Mouse (Mus musculus) forebrain, embryonic 10.5 days (tissue): ENCODE data around the gene Nr2e1. TPM values are rescaled to one million over a fixed set of nuclear protein-coding genes. Genes with fewer than 3 reads are reported as not detected.

Experiments used
- DNase-seq: peaks from one replicate; pipeline ENCODE4 v3.0.0-alpha.2; 2017; ENCODE audit warnings: low spot score; ENCODE audit errors: extremely low spot score
- H3K27ac ChIP-seq: fragments of 300-500 bp; sonication (generic); 2 replicates; pipeline ENCODE4 v1.5.1; 2016; ENCODE audit warnings: mild to moderate bottlenecking
- H3K27me3 ChIP-seq: fragments of 300-500 bp; sonication (generic); 2 replicates; pipeline ENCODE4 v1.6.1; 2016; ENCODE audit warnings: mild to moderate bottlenecking; ENCODE audit not compliant: poor library complexity, severe bottlenecking
- H3K36me3 ChIP-seq: fragments of 300-500 bp; sonication (generic); replicated peaks from 2 replicates; pipeline ENCODE4 v1.6.1; 2016; ENCODE audit warnings: mild to moderate bottlenecking, moderate library complexity
- H3K4me1 ChIP-seq: fragments of 300-500 bp; sonication (generic); 2 replicates; pipeline ENCODE4 v1.6.1; 2016
- H3K4me3 ChIP-seq: fragments of 300-500 bp; sonication (generic); 2 replicates; pipeline ENCODE4 v1.5.1; 2016; ENCODE audit warnings: mild to moderate bottlenecking, moderate library complexity
- H3K9me3 ChIP-seq: fragments of 300-500 bp; sonication (generic); 2 replicates; pipeline ENCODE4 v1.6.1; 2016; ENCODE audit warnings: mild to moderate bottlenecking, moderate library complexity
- WGBS: fragments of 180-500 bp; shearing (Covaris S2); methylation state at CpG from one replicate; pipeline ENCODE4 v1.1.7; 2016; 5-methylcytosine and 5-hydroxymethylcytosine counted together
- polyA plus RNA-seq: library from polyadenylated mRNA; unstranded; fragments of >200 nt; fragmentation: Nextera tagmentation; extraction: Ambion mirVana; gene quantifications from 2 replicates; pipeline ENCODE4 v1.2.1, GENCODE M21; 2016

The Nr2e1 gene
- polyA plus RNA-seq, 1 experiment from 2014 or later, result 80.9 TPM

DNA sequence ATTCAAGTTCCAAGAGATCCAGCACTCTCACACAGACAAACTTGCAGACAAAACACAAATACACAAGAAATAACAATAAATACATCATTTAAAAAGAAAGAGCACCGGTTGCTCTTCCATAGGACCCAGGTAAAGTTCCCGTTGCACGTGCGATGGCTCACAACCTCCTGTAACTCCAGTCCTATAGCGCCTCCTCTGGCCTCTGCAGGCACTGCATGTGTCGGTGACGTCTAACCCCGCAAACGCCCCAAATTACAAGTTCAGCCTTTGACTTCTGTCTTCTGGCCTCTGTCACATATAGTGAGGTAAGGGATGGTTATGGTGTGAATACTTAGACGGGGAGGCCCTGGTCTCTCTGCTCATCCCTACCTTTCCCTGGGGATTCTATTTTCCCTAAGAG lies 18.1 kb upstream of the Nr2e1 start:
- peaks cover 18% of the 10 kb centered on the region for H3K9me3 ChIP-seq
- H3K4me1 ChIP-seq, result peaks cover 5% of the 10 kb centered on the region; the same call in 1 of the 2 replicates
- 30% methylated on average over 10 of the region's 10 CpGs for WGBS
- no peak overlapping the region for H3K27ac ChIP-seq
- peak; percentile 31 for DNase-seq
- peaks cover 21% of the 10 kb centered on the region for H3K27me3 ChIP-seq
- H3K36me3 ChIP-seq, result peaks cover 14% of the 10 kb centered on the region
- H3K4me3 ChIP-seq, result no peak overlapping the region

DNA sequence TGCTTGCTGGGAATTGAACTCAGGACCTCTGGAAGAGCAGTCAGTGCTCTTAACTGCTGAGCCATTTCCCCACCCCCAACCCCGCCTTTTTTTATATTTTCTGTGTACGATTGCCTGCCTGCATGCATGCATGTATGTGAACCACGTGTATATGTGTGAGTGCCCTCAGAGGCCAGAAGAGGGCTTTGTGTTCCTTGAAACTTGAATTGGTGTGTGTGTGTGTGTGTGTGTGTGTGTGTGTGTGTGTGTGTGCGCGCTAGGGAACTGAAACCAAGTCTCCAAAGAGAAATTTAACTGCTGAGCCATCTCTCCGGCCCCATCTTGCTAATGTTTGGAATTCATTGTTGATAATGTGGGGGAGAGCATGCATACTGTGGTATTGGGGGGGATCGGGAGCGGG lies 15.2 kb upstream of the Nr2e1 start:
- H3K9me3 ChIP-seq, result no peaks in the 10 kb centered on the region; the same call in 1 of the 2 replicates
- H3K4me1 ChIP-seq, result peaks cover 21% of the 10 kb centered on the region
- H3K4me3 ChIP-seq, result no peak overlapping the region
- 89% methylated on average over 8 of the region's 8 CpGs for WGBS
- no peak overlapping the region for H3K27ac ChIP-seq
- no peak for DNase-seq
- peaks cover 50% of the 10 kb centered on the region for H3K27me3 ChIP-seq
- peaks cover 4% of the 10 kb centered on the region; the same call in 1 of the 2 replicates for H3K36me3 ChIP-seq

DNA sequence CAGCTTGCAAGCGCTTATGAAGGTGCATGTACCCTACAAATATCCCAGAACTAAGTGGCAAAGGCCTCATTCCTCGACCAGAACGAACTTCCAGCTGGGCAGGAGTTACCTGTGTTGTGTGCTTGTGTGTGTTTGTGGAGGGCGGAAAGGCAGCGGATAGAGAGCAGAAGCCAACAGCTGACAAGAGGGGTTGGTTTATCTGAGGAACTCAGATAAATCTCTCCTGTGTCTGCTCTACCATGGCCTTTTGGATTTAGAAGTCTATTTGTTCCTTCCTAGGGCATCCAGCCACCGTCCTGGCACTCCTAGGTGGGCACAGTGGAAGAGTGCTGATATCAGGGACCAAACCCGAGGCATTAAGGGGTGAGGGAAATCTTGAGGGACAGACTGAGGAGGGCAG lies 9.8 kb upstream of the Nr2e1 start:
- 17% methylated on average over 7 of the region's 7 CpGs for WGBS
- Histone ChIP-seq H3K9me3 (no peaks in the 10 kb centered on the region; the same call in 1 of the 2 replicates), H3K4me1 (peaks cover 75% of the 10 kb centered on the region), H3K27ac (peak overlapping the region; percentile 90), H3K4me3 (no peak overlapping the region), H3K27me3 (peaks cover 89% of the 10 kb centered on the region), H3K36me3 (peaks cover 4% of the 10 kb centered on the region; the same call in 1 of the 2 replicates)
- DNase-seq, result no peak

DNA sequence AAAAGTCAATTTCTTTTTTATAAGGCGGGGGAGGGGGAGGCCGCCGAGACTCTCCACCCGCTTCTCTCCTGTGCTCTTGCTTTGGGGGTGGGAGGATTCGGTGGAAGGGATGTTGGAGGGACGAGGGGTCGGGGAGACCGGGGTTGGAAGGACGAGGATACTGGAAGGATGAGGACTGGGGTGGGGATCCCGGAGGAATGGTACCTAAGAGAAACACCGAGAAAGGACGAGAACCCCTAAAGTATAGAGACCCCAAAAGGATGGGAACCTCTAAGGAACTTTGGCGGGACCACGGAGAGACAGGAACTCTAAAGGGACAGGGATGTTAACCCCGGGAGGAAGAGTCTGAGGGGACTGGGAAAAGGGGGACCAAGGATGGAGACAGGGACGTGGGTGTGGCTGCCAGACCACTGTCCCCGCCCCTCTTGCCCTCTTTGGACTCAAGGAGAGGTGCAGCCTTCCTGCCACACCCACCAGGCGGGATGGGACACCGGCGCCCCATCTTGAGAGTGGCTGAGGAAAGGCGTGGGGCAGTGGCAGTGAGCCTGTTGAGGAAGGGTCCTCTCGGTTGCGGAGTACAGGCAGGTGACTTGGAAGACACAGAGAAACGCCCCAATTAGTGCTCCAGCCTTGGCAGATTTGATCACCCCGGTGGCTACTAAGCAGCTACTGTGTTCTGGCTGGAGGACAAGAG lies 8.7 kb upstream of the Nr2e1 start:
- Histone ChIP-seq H3K4me3 (peak overlapping the region; percentile 50), H3K4me1 (peaks cover 85% of the 10 kb centered on the region), H3K36me3 (peaks cover 8% of the 10 kb centered on the region; the same call in 1 of the 2 replicates), H3K9me3 (no peaks in the 10 kb centered on the region; the same call in 1 of the 2 replicates), H3K27ac (peak overlapping the region; percentile 90), H3K27me3 (peaks cover 99% of the 10 kb centered on the region)
- peak; percentile 65 for DNase-seq
- WGBS, result under 1% methylated on average over 25 of the region's 25 CpGs

DNA sequence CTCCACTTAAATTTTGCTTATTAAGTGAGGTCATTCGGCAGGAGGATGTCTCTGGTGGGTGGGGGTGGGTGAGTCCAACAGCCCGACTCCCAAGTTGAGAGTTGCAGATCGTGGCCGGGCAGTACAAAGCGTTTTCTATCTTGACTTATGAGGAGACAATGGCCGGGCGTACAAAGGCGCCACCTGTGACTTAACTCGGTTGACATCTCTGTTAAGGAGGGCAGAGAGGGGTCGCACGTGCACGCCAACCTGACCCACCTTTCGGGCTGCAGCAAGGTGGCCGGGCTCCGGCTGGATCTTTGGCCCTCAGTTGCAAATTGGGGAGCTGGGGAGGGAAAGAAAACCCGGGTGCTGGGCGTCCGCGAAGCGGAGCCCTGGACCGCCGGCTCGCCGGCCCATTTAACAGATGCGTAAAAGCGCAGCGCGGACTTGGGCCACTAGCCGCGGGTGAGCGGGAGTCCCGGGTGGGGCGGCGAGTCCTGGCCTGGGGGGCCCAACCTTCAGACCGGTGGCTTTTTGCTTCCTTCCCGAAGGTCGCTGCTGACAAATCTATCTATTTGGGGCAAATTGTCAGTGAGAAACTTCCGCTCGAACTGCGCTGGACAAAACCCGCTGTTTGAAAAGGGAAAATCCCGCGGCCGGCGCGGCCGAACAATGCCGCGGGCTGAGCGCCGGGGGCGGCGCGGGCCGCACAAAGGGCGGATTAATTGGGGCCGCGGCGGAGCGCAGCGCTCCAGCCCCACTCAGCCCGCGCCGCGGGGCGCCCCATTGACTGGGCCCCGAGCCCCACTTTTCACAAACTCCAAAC lies 8.0 kb upstream of the Nr2e1 start:
- Histone ChIP-seq H3K4me1 (peaks cover 89% of the 10 kb centered on the region), H3K27me3 (peaks cover 99% of the 10 kb centered on the region), H3K27ac (peak overlapping the region; percentile 90), H3K36me3 (peaks cover 13% of the 10 kb centered on the region), H3K9me3 (no peaks in the 10 kb centered on the region; the same call in 1 of the 2 replicates), H3K4me3 (peak overlapping the region; percentile 50)
- DNase-seq, result peak; percentile 86
- WGBS, result under 1% methylated on average over 67 of the region's 67 CpGs

DNA sequence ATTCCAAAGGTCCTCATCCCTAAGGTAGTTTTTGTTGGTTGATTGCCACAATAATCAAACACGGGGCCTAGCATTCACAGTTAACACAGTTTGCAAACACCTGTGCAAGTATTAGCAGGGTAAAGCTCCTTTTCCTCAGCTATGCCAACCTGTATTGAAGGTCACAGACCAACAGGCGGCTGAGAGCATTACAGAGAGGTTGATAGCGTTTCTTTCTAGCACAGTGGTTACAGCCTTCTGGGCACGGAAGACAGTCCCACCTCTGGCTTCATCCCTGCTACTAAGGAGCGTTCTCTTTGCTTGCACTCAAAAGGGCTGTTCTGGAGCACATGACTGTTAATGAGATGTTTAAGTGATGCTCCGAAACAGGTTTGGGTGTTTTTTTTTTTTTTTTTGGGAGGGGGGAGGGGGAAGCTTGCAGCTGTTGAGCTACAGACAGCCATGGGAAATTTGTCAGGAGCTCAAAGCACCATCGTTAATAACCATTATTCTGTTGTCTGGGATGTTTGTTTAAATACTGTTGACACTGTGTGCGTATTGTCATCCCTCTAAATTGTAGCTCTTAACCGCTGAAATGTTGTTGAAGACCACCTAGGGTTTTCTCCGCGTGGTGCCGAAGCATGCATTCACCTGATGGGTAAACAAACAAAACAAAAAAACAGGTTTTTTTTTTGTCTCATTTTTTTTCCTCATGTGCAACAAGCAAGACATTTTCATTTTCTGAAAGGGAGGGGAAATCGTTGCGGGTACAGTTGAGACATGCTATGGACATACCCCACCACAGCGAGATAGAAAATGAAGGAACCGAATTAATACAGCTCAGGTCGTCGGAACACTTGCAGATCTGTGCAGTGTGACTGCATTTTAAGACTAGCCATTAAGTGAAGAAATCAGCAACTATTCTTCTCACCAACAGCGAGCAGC lies 7.1 kb upstream of the Nr2e1 start:
- WGBS, result under 1% methylated on average over 19 of the region's 19 CpGs
- H3K36me3 ChIP-seq, result peaks cover 21% of the 10 kb centered on the region
- H3K9me3 ChIP-seq, result no peaks in the 10 kb centered on the region; the same call in 1 of the 2 replicates
- H3K4me3 ChIP-seq, result peak overlapping the region; percentile 50
- peaks cover 95% of the 10 kb centered on the region for H3K4me1 ChIP-seq
- DNase-seq, result no peak
- peaks cover 100% of the 10 kb centered on the region for H3K27me3 ChIP-seq
- H3K27ac ChIP-seq, result peak overlapping the region; percentile 90

DNA sequence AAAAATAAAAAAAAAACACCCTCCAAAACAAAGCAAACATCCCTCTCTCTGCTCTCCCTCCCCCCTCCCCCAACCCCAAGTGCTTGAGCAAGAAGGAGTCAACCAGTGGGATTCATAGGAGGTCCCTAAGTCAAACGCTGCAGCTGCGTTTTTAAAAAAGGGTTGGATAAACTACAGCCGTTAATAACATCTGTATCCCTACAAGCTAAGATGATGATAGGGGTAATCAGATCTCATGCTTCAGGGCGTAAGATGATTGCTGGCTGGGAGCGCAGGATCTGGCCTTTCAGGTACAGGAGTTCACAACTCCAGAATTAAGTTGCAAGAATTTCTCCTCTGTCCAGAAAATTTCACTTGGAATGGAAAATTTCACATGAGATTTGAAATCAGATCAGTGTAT lies 6.1 kb upstream of the Nr2e1 start:
- no peak overlapping the region for H3K27ac ChIP-seq
- H3K4me3 ChIP-seq, result no peak overlapping the region; the same call in 1 of the 2 replicates
- DNase-seq, result no peak
- 2% methylated on average over 5 of the region's 5 CpGs for WGBS
- H3K9me3 ChIP-seq, result no peaks in the 10 kb centered on the region; the same call in 1 of the 2 replicates
- peaks cover 100% of the 10 kb centered on the region for H3K27me3 ChIP-seq
- H3K36me3 ChIP-seq, result peaks cover 22% of the 10 kb centered on the region
- peaks cover 96% of the 10 kb centered on the region for H3K4me1 ChIP-seq

DNA sequence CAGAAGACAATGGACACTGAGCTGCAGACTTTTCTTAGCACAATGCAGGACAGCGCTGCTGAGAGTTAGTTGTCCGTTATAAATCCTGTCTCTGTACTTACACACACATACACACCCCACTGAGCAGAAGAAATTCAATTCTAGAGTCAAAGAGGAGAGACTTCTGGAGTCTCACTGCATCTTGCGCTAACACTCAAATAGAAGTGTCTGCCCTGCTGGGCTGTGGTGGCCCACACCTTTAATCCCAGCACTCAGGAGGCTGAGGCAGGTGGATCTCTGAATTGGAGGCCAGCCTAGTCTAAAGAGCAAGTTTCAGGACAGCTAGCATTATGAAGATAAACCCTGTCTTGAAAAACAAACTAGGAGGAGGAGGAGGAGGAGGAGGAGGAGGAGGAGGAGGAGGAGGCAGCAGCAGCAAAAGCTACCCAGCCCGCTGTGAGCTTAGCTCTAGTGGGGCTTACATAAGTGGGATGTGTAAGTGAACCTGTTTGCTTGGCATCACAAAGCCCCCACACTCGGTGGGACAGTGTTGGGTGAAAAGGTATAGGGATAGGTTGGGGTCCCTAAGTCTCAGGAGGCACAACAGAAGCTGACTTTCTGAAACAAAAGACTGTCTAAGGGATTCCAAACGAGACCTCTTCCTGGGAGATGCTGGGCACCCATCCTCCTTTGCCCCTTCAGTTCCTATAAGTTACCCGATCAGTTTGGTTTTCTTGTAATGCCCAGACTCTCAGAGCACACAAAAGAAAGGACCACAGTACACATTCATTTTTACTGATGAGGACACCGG lies 4.7 kb upstream of the Nr2e1 start:
- peaks cover 100% of the 10 kb centered on the region for H3K27me3 ChIP-seq
- WGBS, result 10% methylated on average over 8 of the region's 8 CpGs
- peak overlapping the region; percentile 79; the same call in 1 of the 2 replicates for H3K4me3 ChIP-seq
- H3K9me3 ChIP-seq, result no peaks in the 10 kb centered on the region
- peak overlapping the region; percentile 65 for H3K27ac ChIP-seq
- peaks cover 18% of the 10 kb centered on the region for H3K36me3 ChIP-seq
- no peak for DNase-seq
- H3K4me1 ChIP-seq, result peaks cover 97% of the 10 kb centered on the region

DNA sequence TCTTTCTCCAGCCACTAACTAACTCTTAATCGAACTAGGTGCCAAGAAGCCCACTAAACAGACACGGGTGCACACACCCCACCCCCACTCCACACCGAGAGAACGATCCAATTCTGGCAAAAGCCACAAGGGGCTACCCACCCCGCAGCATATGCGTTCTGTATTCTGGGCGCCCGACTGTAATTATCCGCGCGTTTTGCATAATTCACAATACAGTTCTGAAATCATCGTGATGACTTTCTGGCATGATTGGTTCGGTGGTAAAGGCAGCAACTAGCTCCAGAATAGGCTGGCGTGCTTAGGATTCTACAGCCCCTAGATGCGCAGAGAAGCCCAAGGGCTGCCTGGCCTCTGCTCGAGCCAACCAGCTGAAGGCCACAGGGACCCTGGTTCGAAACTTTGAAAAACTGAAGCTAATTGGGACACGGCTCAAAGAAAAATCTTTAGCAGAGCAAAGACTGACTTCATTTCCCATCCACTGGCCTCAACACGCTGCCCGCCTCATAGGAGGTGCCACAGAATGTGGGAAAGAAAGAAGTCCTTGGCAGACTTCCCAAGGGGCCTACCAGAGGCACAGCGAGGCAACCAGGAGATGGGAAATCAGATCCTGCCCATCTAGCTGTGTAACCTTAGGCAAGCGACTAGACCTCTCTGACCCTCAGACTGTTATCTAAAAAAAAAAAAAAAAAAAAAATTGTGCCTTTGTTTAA lies 2.3 kb upstream of the Nr2e1 start:
- Histone ChIP-seq H3K9me3 (no peaks in the 10 kb centered on the region), H3K4me1 (peaks cover 89% of the 10 kb centered on the region), H3K4me3 (peak overlapping the region; percentile 79), H3K27me3 (peaks cover 98% of the 10 kb centered on the region), H3K27ac (peak overlapping the region; percentile 97), H3K36me3 (peaks cover 21% of the 10 kb centered on the region)
- 13% methylated on average over 22 of the region's 22 CpGs for WGBS
- no peak for DNase-seq

DNA sequence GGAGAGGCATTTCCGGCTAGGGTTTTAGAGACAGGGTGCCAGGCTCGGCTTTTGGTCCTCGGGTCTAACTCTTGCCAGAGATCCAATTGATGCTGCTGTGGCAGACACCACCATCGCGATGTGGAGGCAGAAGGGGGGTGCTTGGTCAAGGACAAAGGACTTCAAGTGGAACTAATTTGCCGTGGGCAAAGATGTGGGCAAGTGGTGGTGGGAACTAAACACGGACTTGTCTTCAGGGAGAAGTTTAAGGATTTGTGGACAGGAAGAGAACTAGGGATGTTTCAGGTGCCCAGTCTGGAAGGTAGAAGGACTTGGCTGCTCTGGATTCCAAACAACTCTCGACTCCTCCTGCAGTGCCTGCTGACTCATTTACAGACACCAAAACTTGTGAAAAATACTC lies 1.7 kb upstream of the Nr2e1 start:
- H3K27me3 ChIP-seq, result peaks cover 98% of the 10 kb centered on the region
- no peaks in the 10 kb centered on the region for H3K9me3 ChIP-seq
- no peak for DNase-seq
- H3K36me3 ChIP-seq, result peaks cover 27% of the 10 kb centered on the region
- peak overlapping the region; percentile 97 for H3K27ac ChIP-seq
- H3K4me1 ChIP-seq, result peaks cover 89% of the 10 kb centered on the region
- 2% methylated on average over 8 of the region's 8 CpGs for WGBS
- H3K4me3 ChIP-seq, result peak overlapping the region; percentile 79

DNA sequence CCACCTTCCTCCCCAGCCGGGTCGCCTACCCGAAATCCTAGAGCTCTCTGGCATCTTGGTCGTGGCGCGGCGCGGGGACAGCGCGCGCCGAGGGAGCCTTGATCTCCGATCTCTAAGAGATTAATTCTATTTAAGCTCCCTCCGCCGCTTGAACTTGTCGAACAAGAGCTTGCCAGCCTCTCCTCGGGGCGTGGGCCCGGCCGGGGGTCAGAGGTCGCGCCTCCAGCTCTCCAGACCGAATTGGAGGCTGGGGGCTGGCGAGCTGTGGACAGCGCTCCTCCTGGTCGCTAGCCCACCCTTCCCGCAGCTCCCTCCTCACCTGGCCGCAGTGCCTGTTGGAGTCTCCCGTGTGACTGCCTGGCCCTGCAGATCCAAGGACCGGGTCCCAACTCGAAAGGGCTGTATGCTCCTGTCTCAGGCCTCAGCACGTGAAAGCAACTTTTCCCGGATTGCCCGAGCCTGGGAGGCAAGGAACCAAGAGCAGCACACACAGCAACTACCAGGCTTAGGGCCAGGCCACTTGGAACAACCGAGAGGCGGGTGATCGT lies 1.1 kb upstream of the Nr2e1 start:
- Histone ChIP-seq H3K4me3 (peak overlapping the region; percentile 79), H3K36me3 (peaks cover 33% of the 10 kb centered on the region), H3K9me3 (no peaks in the 10 kb centered on the region), H3K4me1 (peaks cover 89% of the 10 kb centered on the region), H3K27me3 (peaks cover 98% of the 10 kb centered on the region), H3K27ac (peak overlapping the region; percentile 97)
- under 1% methylated on average over 37 of the region's 37 CpGs for WGBS
- DNase-seq, result peak; percentile 74
